Mouse (Mus musculus) stomach, embryonic 15.5 days (tissue): Measurements from ENCODE around the gene Fbxl22. TPM values are rescaled to one million over a fixed set of nuclear protein-coding genes. Genes with fewer than 3 reads are reported as not detected.
A peak's percentile ranks its signal among the peaks of the same experiment; 100 is the strongest.

Experiments
- ATAC-seq: fragments of 200-750 bp; cut with Nextera tagmentation; 2 replicates; pipeline ENCODE4 v1.8.0; 2017; ENCODE audit warnings: low read depth, moderate number of reproducible peaks, moderate TSS enrichment; ENCODE audit not compliant: insufficient read depth, low FRiP score
- H3K27ac ChIP-seq: fragments of 300-500 bp; sonication (generic); 2 replicates; pipeline ENCODE4 v1.5.1; 2015; ENCODE audit warnings: mild to moderate bottlenecking, inconsistent platforms
- H3K27me3 ChIP-seq: fragments of 300-500 bp; sonication (generic); replicated peaks from 2 replicates; pipeline ENCODE4 v1.6.1; 2015; ENCODE audit warnings: inconsistent platforms
- H3K36me3 ChIP-seq: fragments of 300-500 bp; sonication (generic); 2 replicates; pipeline ENCODE4 v1.6.1; 2015; ENCODE audit warnings: inconsistent platforms
- H3K4me1 ChIP-seq: fragments of 300-500 bp; sonication (generic); 2 replicates; pipeline ENCODE4 v1.6.1; 2015; ENCODE audit warnings: inconsistent platforms
- H3K4me2 ChIP-seq: fragments of 300-500 bp; sonication (generic); 2 replicates; pipeline ENCODE4 v1.6.1; 2015; ENCODE audit warnings: mild to moderate bottlenecking, inconsistent platforms
- H3K4me3 ChIP-seq: fragments of 300-500 bp; sonication (generic); replicated peaks from 2 replicates; pipeline ENCODE4 v1.5.1; 2015; ENCODE audit warnings: inconsistent platforms
- H3K9ac ChIP-seq: fragments of 300-500 bp; sonication (generic); 2 replicates; pipeline ENCODE4 v1.6.1; 2015; ENCODE audit warnings: inconsistent platforms
- H3K9me3 ChIP-seq: fragments of 300-500 bp; sonication (generic); 2 replicates; pipeline ENCODE4 v1.6.1; 2016; ENCODE audit warnings: inconsistent platforms
- WGBS: fragments of 180-500 bp; shearing (Covaris S2); methylation state at CpG from one replicate; pipeline ENCODE4 v1.1.7; 2015; 5-methylcytosine and 5-hydroxymethylcytosine counted together
- polyA plus RNA-seq: library from polyadenylated mRNA; unstranded; fragments of >200 nt; fragmentation: Nextera tagmentation; extraction: Ambion mirVana; gene quantifications from 2 replicates; pipeline ENCODE4 v1.2.1, GENCODE M21; 2015

The Fbxl22 gene
- polyA plus RNA-seq, 1 experiment from 2014 or later = 19.9 TPM

DNA sequence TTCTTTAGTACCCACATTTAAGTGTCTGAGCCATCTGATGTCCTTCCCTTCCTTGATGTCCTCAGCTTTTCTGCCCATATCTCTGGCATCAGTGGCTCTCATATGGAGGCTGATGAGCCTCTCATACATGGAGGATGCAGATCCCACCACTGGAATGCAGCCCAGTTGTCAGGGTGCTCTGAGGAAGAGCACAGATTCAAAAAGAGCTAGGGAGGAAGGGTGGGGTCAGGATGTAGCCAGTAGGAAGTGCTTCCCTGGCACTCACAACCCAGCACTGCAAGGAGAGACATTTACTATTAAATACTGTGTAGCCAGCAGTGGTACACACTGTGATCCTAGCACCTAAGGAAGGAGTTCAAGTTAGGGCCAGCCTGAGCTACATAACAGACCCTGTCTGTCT, 8.0 kb downstream of the Fbxl22 start:
- no peak for ATAC-seq
- H3K4me2 ChIP-seq = no peak overlapping the region
- H3K27me3 ChIP-seq = no peaks in the 10 kb centered on the region
- H3K27ac ChIP-seq = no peak overlapping the region
- no peaks in the 10 kb centered on the region for H3K9me3 ChIP-seq
- no peaks in the 10 kb centered on the region; the same call in 1 of the 2 replicates for H3K4me1 ChIP-seq
- H3K36me3 ChIP-seq = peaks cover 28% of the 10 kb centered on the region
- H3K9ac ChIP-seq = no peak overlapping the region
- no peak overlapping the region for H3K4me3 ChIP-seq

GRCm38 (mm10) chr9:66506011-66506410, 8.4 kb downstream of the Fbxl22 start:
- no peak overlapping the region for H3K4me3 ChIP-seq
- no peak overlapping the region for H3K9ac ChIP-seq
- WGBS = 77% methylated on average over 4 of the region's 4 CpGs
- H3K4me1 ChIP-seq = no peaks in the 10 kb centered on the region; the same call in 1 of the 2 replicates
- no peak overlapping the region for H3K4me2 ChIP-seq
- peaks cover 32% of the 10 kb centered on the region for H3K36me3 ChIP-seq
- H3K27ac ChIP-seq = peak overlapping the region; percentile 31; the same call in 1 of the 2 replicates
- H3K27me3 ChIP-seq = no peaks in the 10 kb centered on the region
- no peak for ATAC-seq
- H3K9me3 ChIP-seq = no peaks in the 10 kb centered on the region

DNA sequence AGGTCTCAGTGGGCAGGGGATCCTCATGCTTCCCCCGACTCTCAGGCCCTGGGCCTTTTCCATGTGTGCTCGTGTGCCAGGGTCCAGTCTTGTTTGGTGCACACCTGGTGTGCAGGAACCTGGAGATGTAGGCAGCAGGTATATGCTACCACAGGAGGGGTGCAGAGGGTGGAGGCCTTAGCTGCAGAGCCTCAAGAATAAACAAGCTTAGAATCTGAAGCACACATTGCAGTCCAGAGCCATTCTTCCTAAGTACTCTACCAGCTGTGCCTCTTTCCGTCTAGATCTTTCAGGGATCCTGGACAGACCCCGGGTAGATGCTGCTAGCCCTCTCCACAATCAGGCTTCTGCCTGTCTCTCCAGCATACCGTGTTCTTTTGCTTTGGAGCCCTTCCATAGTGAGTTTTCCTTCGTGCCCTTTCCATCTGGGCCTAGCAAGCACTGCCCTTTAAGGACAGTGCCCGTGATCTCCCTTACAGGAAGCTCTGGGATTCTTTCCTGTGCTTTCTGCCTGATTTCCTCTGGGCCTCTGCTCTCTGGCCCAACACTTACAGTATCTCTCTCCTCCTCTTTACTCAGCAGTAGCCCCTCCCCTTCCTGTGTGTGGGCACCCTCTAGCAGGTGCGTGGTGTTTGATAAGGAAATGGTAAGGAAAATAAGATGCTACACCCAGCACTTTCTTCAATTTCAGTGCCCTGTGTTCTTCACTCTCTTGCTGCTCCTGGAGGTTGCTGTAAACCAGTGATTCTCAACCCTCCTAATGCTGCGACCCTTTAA, 9.1 kb downstream of the Fbxl22 start:
- H3K36me3 ChIP-seq = peaks cover 37% of the 10 kb centered on the region
- no peak overlapping the region for H3K4me2 ChIP-seq
- 0 out of 2 replicates have a peak overlapping the region, but pooled peaks have one; percentile 4 for H3K27ac ChIP-seq
- H3K9me3 ChIP-seq = no peaks in the 10 kb centered on the region
- peak; percentile 91 for ATAC-seq
- H3K4me3 ChIP-seq = no peak overlapping the region
- H3K27me3 ChIP-seq = no peaks in the 10 kb centered on the region
- WGBS = 81% methylated on average over 9 of the region's 9 CpGs
- no peaks in the 10 kb centered on the region; the same call in 1 of the 2 replicates for H3K4me1 ChIP-seq
- H3K9ac ChIP-seq = no peak overlapping the region

DNA sequence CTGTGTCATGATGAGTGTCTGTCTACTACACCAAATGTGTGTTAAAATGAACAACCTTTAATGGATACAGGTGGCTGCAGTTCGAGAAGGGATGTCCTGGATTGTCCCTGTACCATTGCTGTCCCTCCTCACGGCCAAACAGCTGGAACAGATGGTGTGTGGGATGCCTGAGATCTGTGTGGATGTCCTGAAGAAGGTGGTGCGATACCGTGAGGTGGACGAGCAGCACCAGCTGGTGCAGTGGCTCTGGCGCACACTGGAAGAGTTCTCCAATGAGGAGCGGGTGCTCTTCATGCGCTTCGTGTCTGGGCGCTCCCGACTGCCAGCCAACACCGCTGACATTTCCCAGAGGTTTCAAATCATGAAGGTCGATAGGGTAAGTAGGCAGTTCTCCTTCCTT, 9.9 kb downstream of the Fbxl22 start:
- Histone ChIP-seq H3K9me3 (no peaks in the 10 kb centered on the region), H3K4me3 (no peak overlapping the region), H3K27me3 (no peaks in the 10 kb centered on the region), H3K9ac (no peak overlapping the region), H3K27ac (no peak overlapping the region), H3K4me1 (no peaks in the 10 kb centered on the region), H3K4me2 (no peak overlapping the region), H3K36me3 (peaks cover 37% of the 10 kb centered on the region)
- 90% methylated on average over 13 of the region's 13 CpGs for WGBS
- ATAC-seq = no peak

DNA sequence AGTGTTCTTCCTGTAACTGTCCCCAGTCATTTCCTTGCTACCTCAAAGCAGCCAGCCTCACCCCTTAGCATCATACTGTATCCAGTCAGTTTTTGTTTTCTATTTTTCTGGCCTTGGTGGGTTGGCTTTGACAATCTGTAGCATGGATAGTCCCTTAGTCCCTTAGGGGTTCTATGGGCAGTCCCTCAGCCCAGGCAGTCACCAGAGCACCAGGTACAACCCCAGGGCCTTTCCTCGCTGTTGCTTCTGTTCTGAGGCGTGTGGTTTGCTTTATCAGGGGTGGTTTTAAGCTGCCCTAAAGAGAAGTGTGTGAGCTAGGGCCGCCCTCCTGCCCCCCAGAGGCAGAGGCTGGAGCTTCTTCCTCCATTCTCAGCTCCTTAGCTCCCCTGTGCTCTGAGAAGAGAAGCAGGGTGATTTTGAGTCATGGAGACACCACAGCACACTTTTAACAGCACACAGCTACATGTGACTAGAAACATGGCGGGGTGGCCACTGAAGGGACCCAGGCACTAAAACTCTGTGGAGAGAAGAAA, 10.4 kb downstream of the Fbxl22 start:
- ATAC-seq = no peak
- 85% methylated on average over 4 of the region's 4 CpGs for WGBS
- peaks cover 37% of the 10 kb centered on the region for H3K36me3 ChIP-seq

DNA sequence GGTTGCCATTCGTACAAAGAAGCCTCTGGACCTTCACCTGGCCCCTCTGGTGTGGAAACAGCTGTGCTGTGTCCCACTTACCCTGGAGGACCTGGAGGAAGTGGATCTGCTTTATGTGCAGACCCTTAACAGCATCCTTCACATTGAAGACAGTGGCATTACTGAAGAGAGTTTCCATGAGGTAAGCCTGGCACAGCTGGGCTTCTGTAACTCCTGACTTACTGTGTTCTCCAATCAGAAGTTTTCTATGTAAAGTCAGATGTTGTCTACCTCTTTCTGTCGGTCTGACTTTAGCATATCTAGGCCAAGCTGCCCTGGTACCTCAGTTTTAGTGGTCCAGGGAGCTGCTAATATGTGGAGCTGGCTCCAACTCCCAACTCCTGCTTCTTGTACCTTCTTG, 13.1 kb downstream of the Fbxl22 start:
- Histone ChIP-seq H3K27me3 (no peaks in the 10 kb centered on the region), H3K4me3 (no peak overlapping the region), H3K9me3 (no peaks in the 10 kb centered on the region), H3K4me2 (no peak overlapping the region), H3K36me3 (peaks cover 35% of the 10 kb centered on the region; the same call in 1 of the 2 replicates), H3K9ac (no peak overlapping the region), H3K27ac (no peak overlapping the region), H3K4me1 (no peaks in the 10 kb centered on the region)
- WGBS = 65% methylated on average over 2 of the region's 2 CpGs
- no peak for ATAC-seq

More for the DNA sequence above, 10.4 kb downstream of the Fbxl22 start:
- Histone ChIP-seq H3K4me1 (no peaks in the 10 kb centered on the region), H3K9me3 (no peaks in the 10 kb centered on the region), H3K4me3 (no peak overlapping the region), H3K9ac (no peak overlapping the region), H3K27ac (peak overlapping the region; percentile 11; the same call in 1 of the 2 replicates), H3K27me3 (no peaks in the 10 kb centered on the region), H3K4me2 (no peak overlapping the region)

- Histone ChIP-seq H3K9ac (no peak overlapping the region), H3K27ac (no peak overlapping the region), H3K4me3 (no peak overlapping the region), H3K9me3 (no peaks in the 10 kb centered on the region), H3K36me3 (peaks cover 42% of the 10 kb centered on the region), H3K27me3 (no peaks in the 10 kb centered on the region), H3K4me2 (no peak overlapping the region), H3K4me1 (no peaks in the 10 kb centered on the region)
- no peak for ATAC-seq
Measured at GRCm38 (mm10) chr9:66493992-66494391, 20.4 kb downstream of the Fbxl22 start.

GRCm38 (mm10) chr9:66492361-66492760, 22.0 kb downstream of the Fbxl22 start:
- Histone ChIP-seq H3K4me1 (no peaks in the 10 kb centered on the region), H3K9me3 (no peaks in the 10 kb centered on the region), H3K36me3 (peaks cover 45% of the 10 kb centered on the region), H3K27me3 (no peaks in the 10 kb centered on the region), H3K27ac (no peak overlapping the region), H3K9ac (no peak overlapping the region), H3K4me2 (no peak overlapping the region), H3K4me3 (no peak overlapping the region)
- no peak for ATAC-seq
- WGBS = 84% methylated on average over 1 of the region's 1 CpGs

- ATAC-seq = no peak
- H3K4me3 ChIP-seq = no peak overlapping the region
- peaks cover 54% of the 10 kb centered on the region for H3K36me3 ChIP-seq
- H3K4me1 ChIP-seq = no peaks in the 10 kb centered on the region
- H3K27ac ChIP-seq = no peak overlapping the region
- H3K9ac ChIP-seq = no peak overlapping the region
- no peak overlapping the region for H3K4me2 ChIP-seq
- H3K9me3 ChIP-seq = no peaks in the 10 kb centered on the region
- H3K27me3 ChIP-seq = no peaks in the 10 kb centered on the region
Measured at GRCm38 (mm10) chr9:66488786-66489185, 25.6 kb downstream of the Fbxl22 start.

DNA sequence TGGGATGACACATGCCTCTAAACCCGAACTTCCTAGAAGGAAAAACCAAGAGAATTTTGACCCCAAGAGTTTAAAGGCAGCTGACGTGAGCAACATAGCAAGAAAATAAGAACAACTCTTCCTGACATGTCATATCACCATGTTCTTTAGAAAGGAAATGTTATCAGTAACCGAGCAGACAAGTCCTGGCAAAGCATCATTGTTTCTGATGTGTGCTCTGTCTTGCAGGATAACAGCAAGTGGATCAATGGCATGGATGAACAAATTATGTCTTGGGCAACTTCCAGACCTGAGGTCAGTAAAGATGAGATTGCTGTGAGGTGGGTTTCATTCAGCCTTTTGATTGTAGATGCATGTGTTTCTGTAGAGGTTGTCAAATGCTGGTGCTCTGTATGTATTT, 31.0 kb downstream of the Fbxl22 start:
- no peaks in the 10 kb centered on the region for H3K27me3 ChIP-seq
- no peak overlapping the region for H3K9ac ChIP-seq
- no peak overlapping the region for H3K4me2 ChIP-seq
- no peaks in the 10 kb centered on the region for H3K4me1 ChIP-seq
- H3K36me3 ChIP-seq = peaks cover 39% of the 10 kb centered on the region; the same call in 1 of the 2 replicates
- H3K27ac ChIP-seq = no peak overlapping the region
- H3K4me3 ChIP-seq = no peak overlapping the region
- ATAC-seq = no peak
- no peaks in the 10 kb centered on the region for H3K9me3 ChIP-seq
- 86% methylated on average over 3 of the region's 3 CpGs for WGBS

DNA sequence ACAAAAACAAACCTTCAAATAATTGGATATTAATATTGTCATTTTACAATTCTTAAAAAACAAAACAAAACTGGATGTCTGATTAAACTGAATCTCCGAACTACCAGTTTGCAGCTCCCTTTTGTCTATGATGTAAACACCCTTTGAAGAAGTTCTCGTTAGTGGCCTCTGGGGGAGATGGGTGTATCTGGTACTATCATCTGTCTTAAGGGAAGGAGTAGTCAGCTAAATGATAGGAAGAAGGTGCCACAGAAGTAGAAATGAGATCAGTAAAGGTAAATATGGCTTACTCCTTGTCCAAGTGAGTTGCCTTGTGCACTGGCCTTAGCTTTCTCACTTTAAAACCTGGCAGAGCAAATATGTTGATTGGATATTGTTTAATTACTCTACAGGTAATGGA, 36.6 kb downstream of the Fbxl22 start:
- Histone ChIP-seq H3K9ac (no peak overlapping the region), H3K4me1 (no peaks in the 10 kb centered on the region), H3K36me3 (peaks cover 10% of the 10 kb centered on the region; the same call in 1 of the 2 replicates), H3K27ac (no peak overlapping the region), H3K4me2 (no peak overlapping the region), H3K9me3 (no peaks in the 10 kb centered on the region), H3K27me3 (no peaks in the 10 kb centered on the region), H3K4me3 (no peak overlapping the region)
- 65% methylated on average over 2 of the region's 2 CpGs for WGBS
- no peak for ATAC-seq

DNA sequence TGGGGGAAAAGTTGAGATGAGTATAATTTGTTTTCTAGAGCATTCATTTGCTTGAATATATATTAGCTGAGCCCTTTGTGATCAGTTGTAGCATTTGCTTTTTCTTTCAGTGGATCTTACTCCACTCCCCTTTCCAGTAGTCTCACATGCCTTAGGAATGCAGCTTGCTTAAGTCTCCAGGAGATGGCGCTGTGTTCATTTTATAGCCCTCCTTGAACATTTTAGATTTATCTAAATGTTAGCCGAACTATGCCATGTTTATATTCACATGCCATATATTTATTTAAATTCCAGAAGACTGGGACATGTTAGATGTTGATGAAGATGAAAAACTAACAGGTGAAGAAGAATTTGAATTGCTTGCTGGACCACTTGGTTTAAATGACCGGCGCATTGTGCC, 49.3 kb downstream of the Fbxl22 start:
- WGBS = 54% methylated on average over 4 of the region's 4 CpGs
- H3K9ac ChIP-seq = no peak overlapping the region
- H3K36me3 ChIP-seq = peaks cover 18% of the 10 kb centered on the region; the same call in 1 of the 2 replicates
- H3K27me3 ChIP-seq = no peaks in the 10 kb centered on the region
- H3K4me2 ChIP-seq = no peak overlapping the region
- no peaks in the 10 kb centered on the region for H3K9me3 ChIP-seq
- no peak overlapping the region for H3K4me3 ChIP-seq
- no peak overlapping the region for H3K27ac ChIP-seq
- ATAC-seq = no peak
- no peaks in the 10 kb centered on the region for H3K4me1 ChIP-seq
